Mouse (Mus musculus) lung, postnatal 0 days (tissue): ENCODE data around the gene Kif19a. TPM values are rescaled to one million over a fixed set of nuclear protein-coding genes. Genes with fewer than 3 reads are reported as not detected.

Source experiments
- ATAC-seq: fragments of 200-750 bp; cut with Nextera tagmentation; 2 replicates; pipeline ENCODE4 v1.8.0; 2017; ENCODE audit warnings: moderate library complexity
- DNase-seq: peaks from one replicate; pipeline ENCODE4 v3.0.0-alpha.2; 2016; ENCODE audit warnings: low spot score
- H3K27ac ChIP-seq: fragments of 300-500 bp; sonication (generic); 2 replicates; pipeline ENCODE4 v1.5.1; 2014; ENCODE audit warnings: antibody characterized with exemption, mild to moderate bottlenecking, low read length, mixed read lengths
- H3K27me3 ChIP-seq: fragments of 300-500 bp; sonication (generic); replicated peaks from 2 replicates; pipeline ENCODE4 v1.6.1; 2014; ENCODE audit warnings: low read length, mixed read lengths; ENCODE audit not compliant: insufficient read depth
- H3K36me3 ChIP-seq: fragments of 300-500 bp; sonication (generic); 2 replicates; pipeline ENCODE4 v1.6.1; 2014; ENCODE audit warnings: low read length, mixed read lengths; ENCODE audit not compliant: insufficient read depth
- H3K4me1 ChIP-seq: fragments of 300-500 bp; sonication (generic); 2 replicates; pipeline ENCODE4 v1.6.1; 2014; ENCODE audit warnings: antibody characterized with exemption, low read depth, low read length, mixed read lengths; ENCODE audit not compliant: insufficient read depth
- H3K4me2 ChIP-seq: fragments of 300-500 bp; sonication (generic); replicated peaks from 2 replicates; pipeline ENCODE4 v1.6.1; 2014; ENCODE audit warnings: low read depth, mild to moderate bottlenecking, low read length, moderate library complexity, mixed read lengths
- H3K4me3 ChIP-seq: fragments of 300-500 bp; sonication (generic); 2 replicates; pipeline ENCODE4 v1.5.1; 2014; ENCODE audit warnings: low read depth, low read length
- H3K9ac ChIP-seq: fragments of 300-500 bp; sonication (generic); replicated peaks from 2 replicates; pipeline ENCODE4 v1.6.1; 2014; ENCODE audit warnings: low read depth, mild to moderate bottlenecking
- H3K9me3 ChIP-seq: fragments of 300-500 bp; sonication (generic); 2 replicates; pipeline ENCODE4 v1.6.1; 2016; ENCODE audit warnings: low read length, mixed read lengths
- CTCF ChIP-seq: IDR thresholded peaks from 2 replicates; pipeline ENCODE4 v1.5.1; 2016; ENCODE audit warnings: antibody characterized with exemption, mild to moderate bottlenecking
- EP300 ChIP-seq: IDR thresholded peaks from 2 replicates; pipeline ENCODE4 v1.6.1; 2016; ENCODE audit warnings: antibody characterized with exemption, mild to moderate bottlenecking, control low read depth
- WGBS: fragments of 180-500 bp; shearing (Covaris S2); extraction: QIAGEN DNeasy Blood & Tissue Kit; methylation state at CpG from one replicate; pipeline ENCODE4 v1.1.7; 2014; 5-methylcytosine and 5-hydroxymethylcytosine counted together
- polyA plus RNA-seq: library from polyadenylated mRNA; unstranded; fragments of >200 nt; fragmentation: Nextera tagmentation; extraction: Ambion mirVana; gene quantifications from 2 replicates; pipeline ENCODE4 v1.2.1, GENCODE M21; 2015

The Kif19a gene
- polyA plus RNA-seq, 1 experiment from 2014 or later, result 0.74 TPM

GRCm38 (mm10) chr11:114797981-114798380 is 32.8 kb downstream of the Kif19a start:
- WGBS, result 81% methylated on average over 3 of the region's 3 CpGs
- no peak for DNase-seq

GRCm38 (mm10) chr11:114798624-114799023 is 33.4 kb downstream of the Kif19a start, which contains the start of gene Gpr142:
Gene Gpr142, plus strand, starts transcription at chr11:114798924.
- H3K27me3 ChIP-seq, result peaks cover 7% of the 10 kb centered on the region; the same call in 1 of the 2 replicates
- H3K9ac ChIP-seq, result no peak within 1 kb of the TSS
- WGBS, result 88% methylated on average over 3 of the region's 3 CpGs
- H3K4me1 ChIP-seq, result no peaks in the 10 kb centered on the region
- no peaks in the 10 kb centered on the region for H3K36me3 ChIP-seq
- ATAC-seq (no peak), DNase-seq (no peak)
- no peak within 1 kb of the TSS for H3K4me3 ChIP-seq
- TF ChIP-seq CTCF, result no peak
- no peak for TF ChIP-seq EP300
- no peak within 1 kb of the TSS for H3K27ac ChIP-seq
- H3K9me3 ChIP-seq, result no peaks in the 10 kb centered on the region
- H3K4me2 ChIP-seq, result no peak within 1 kb of the TSS

More at GRCm38 (mm10) chr11:114797981-114798380, 32.8 kb downstream of the Kif19a start:
- H3K9ac ChIP-seq, result no peak overlapping the region
- TF ChIP-seq CTCF (no peak), EP300 (no peak)
- H3K4me2 ChIP-seq, result no peak overlapping the region
- H3K36me3 ChIP-seq, result no peaks in the 10 kb centered on the region
- H3K4me1 ChIP-seq, result no peaks in the 10 kb centered on the region
- H3K4me3 ChIP-seq, result no peak overlapping the region
- ATAC-seq, result no peak
- peaks cover 13% of the 10 kb centered on the region; the same call in 1 of the 2 replicates for H3K27me3 ChIP-seq
- H3K9me3 ChIP-seq, result no peaks in the 10 kb centered on the region
- no peak overlapping the region for H3K27ac ChIP-seq

GRCm38 (mm10) chr11:114801906-114802305 is 36.7 kb downstream of the Kif19a start:
- Histone ChIP-seq H3K27me3 (no peaks in the 10 kb centered on the region), H3K27ac (no peak overlapping the region), H3K4me2 (no peak overlapping the region), H3K4me3 (no peak overlapping the region), H3K36me3 (no peaks in the 10 kb centered on the region), H3K9ac (no peak overlapping the region), H3K4me1 (no peaks in the 10 kb centered on the region), H3K9me3 (no peaks in the 10 kb centered on the region)
- 100% methylated on average over 1 of the region's 1 CpGs for WGBS
- no peak for DNase-seq
- TF ChIP-seq CTCF (no peak), EP300 (no peak)
- no peak for ATAC-seq

- H3K9ac ChIP-seq, result no peak overlapping the region
- 35% methylated on average over 15 of the region's 15 CpGs for WGBS
- no peak for ATAC-seq
- no peak overlapping the region for H3K4me3 ChIP-seq
- no peak for TF ChIP-seq EP300
- no peak for TF ChIP-seq CTCF
- H3K9me3 ChIP-seq, result no peaks in the 10 kb centered on the region
- H3K27ac ChIP-seq, result no peak overlapping the region
- no peak for DNase-seq
- H3K36me3 ChIP-seq, result no peaks in the 10 kb centered on the region
- H3K4me2 ChIP-seq, result no peak overlapping the region
- no peaks in the 10 kb centered on the region for H3K4me1 ChIP-seq
- no peaks in the 10 kb centered on the region for H3K27me3 ChIP-seq
These were observed 37.5 kb downstream of the Kif19a start for GRCm38 (mm10) chr11:114802540-114803267.

- ATAC-seq, result no peak
- H3K4me2 ChIP-seq, result no peak overlapping the region
- H3K27me3 ChIP-seq, result no peaks in the 10 kb centered on the region
- H3K9me3 ChIP-seq, result no peaks in the 10 kb centered on the region
- no peaks in the 10 kb centered on the region for H3K36me3 ChIP-seq
- no peaks in the 10 kb centered on the region for H3K4me1 ChIP-seq
- no peak overlapping the region for H3K4me3 ChIP-seq
- DNase-seq, result no peak
- no peak overlapping the region for H3K27ac ChIP-seq
- WGBS, result 56% methylated on average over 8 of the region's 8 CpGs
- TF ChIP-seq CTCF, result no peak
- no peak for TF ChIP-seq EP300
- no peak overlapping the region for H3K9ac ChIP-seq
These were observed 38.8 kb downstream of the Kif19a start for GRCm38 (mm10) chr11:114803990-114804389.

GRCm38 (mm10) chr11:114807025-114807424 is 41.8 kb downstream of the Kif19a start:
- DNase-seq (no peak), ATAC-seq (no peak)
- H3K27ac ChIP-seq, result no peak overlapping the region
- H3K9ac ChIP-seq, result no peak overlapping the region
- WGBS, result 68% methylated on average over 2 of the region's 2 CpGs
- H3K4me3 ChIP-seq, result no peak overlapping the region
- H3K36me3 ChIP-seq, result no peaks in the 10 kb centered on the region
- no peaks in the 10 kb centered on the region for H3K9me3 ChIP-seq
- H3K4me2 ChIP-seq, result no peak overlapping the region
- H3K4me1 ChIP-seq, result no peaks in the 10 kb centered on the region
- no peaks in the 10 kb centered on the region for H3K27me3 ChIP-seq
- TF ChIP-seq EP300 (no peak), CTCF (no peak)
